Mouse (Mus musculus): ENCODE measurements around the gene Cnst. TPM values are rescaled to one million over a fixed set of nuclear protein-coding genes. Genes with fewer than 3 reads are reported as not detected.

Cnst gene
- polyA plus RNA-seq, 1 experiment: 12.7 TPM

GRCm38 (mm10) chr1:179611182-179611581, 65.0 kb downstream of the Cnst start:
- TF ChIP-seq CTCF (IDR thresholded peaks at IDR 0.05; ENCODE audit: extremely low read depth, insufficient read length, insufficient replicate concordance, low read depth, low read length): no peak
- no peak for TF ChIP-seq POLR2A (IDR thresholded peaks at IDR 0.05; ENCODE audit: low read depth, low read length)
- no peaks in the 10 kb centered on the region for H3K27me3 ChIP-seq (ENCODE audit: control insufficient read depth, insufficient read depth, low read length)
- peaks cover 6% of the 10 kb centered on the region; the same call in 1 of the 2 replicates for H3K4me1 ChIP-seq (ENCODE audit: control insufficient read depth, insufficient read depth, insufficient read length, low read length)
- peaks cover 38% of the 10 kb centered on the region for H3K36me3 ChIP-seq (ENCODE audit: control insufficient read depth, insufficient read depth, low read length)
- H3K27ac ChIP-seq (ENCODE audit: insufficient read depth, low read depth, low read length): no peak overlapping the region
- 50% methylated on average over 5 of the region's 5 CpGs for WGBS
- no peak overlapping the region for H3K4me3 ChIP-seq (ENCODE audit: low read depth, low read length)

DNA sequence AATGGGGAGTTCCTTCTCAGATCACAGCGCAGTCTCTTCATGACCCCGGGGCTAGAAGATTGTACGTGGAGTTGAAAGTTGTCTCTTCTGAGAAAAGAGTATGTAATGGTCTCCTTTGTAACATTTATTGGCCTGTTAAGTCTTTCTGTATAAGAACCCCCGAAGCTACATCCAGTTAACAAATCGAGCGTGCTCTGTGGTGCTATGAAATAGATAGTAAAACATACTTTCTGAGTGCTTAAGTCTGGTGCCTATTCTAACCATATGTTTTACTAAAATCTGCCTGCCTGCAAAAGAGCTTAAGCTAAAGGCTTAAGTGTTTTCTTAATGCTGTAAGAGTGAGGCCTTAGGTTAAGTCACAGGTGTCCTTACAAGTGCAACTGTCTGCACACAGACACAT, 66.2 kb downstream of the Cnst start:
- Histone ChIP-seq H3K27me3 (ENCODE audit: control insufficient read depth, insufficient read depth, low read length) (no peaks in the 10 kb centered on the region), H3K4me1 (ENCODE audit: control insufficient read depth, insufficient read depth, insufficient read length, low read length) (peaks cover 6% of the 10 kb centered on the region; the same call in 1 of the 2 replicates), H3K4me3 (ENCODE audit: low read depth, low read length) (no peak overlapping the region), H3K36me3 (ENCODE audit: control insufficient read depth, insufficient read depth, low read length) (peaks cover 43% of the 10 kb centered on the region), H3K27ac (ENCODE audit: insufficient read depth, low read depth, low read length) (no peak overlapping the region)
- 95% methylated on average over 6 of the region's 6 CpGs for whole genome bisulfite sequencing
- no peak for TF ChIP-seq CTCF (IDR thresholded peaks at IDR 0.05; ENCODE audit: extremely low read depth, insufficient read length, insufficient replicate concordance, low read depth, low read length)
- no peak for TF ChIP-seq POLR2A (IDR thresholded peaks at IDR 0.05; ENCODE audit: low read depth, low read length)

- Histone ChIP-seq H3K4me3 (ENCODE audit: low read depth, low read length) (no peak overlapping the region), H3K27me3 (ENCODE audit: control insufficient read depth, insufficient read depth, low read length) (no peaks in the 10 kb centered on the region), H3K4me1 (ENCODE audit: control insufficient read depth, insufficient read depth, insufficient read length, low read length) (peaks cover 5% of the 10 kb centered on the region; the same call in 1 of the 2 replicates), H3K27ac (ENCODE audit: insufficient read depth, low read depth, low read length) (no peak overlapping the region), H3K36me3 (ENCODE audit: control insufficient read depth, insufficient read depth, low read length) (peaks cover 43% of the 10 kb centered on the region)
- no peak for TF ChIP-seq CTCF (IDR thresholded peaks at IDR 0.05; ENCODE audit: extremely low read depth, insufficient read length, insufficient replicate concordance, low read depth, low read length)
- TF ChIP-seq POLR2A (IDR thresholded peaks at IDR 0.05; ENCODE audit: low read depth, low read length): no peak
- WGBS: 82% methylated on average over 9 of the region's 9 CpGs
Measured at GRCm38 (mm10) chr1:179612986-179613505, 66.9 kb downstream of the Cnst start.

DNA sequence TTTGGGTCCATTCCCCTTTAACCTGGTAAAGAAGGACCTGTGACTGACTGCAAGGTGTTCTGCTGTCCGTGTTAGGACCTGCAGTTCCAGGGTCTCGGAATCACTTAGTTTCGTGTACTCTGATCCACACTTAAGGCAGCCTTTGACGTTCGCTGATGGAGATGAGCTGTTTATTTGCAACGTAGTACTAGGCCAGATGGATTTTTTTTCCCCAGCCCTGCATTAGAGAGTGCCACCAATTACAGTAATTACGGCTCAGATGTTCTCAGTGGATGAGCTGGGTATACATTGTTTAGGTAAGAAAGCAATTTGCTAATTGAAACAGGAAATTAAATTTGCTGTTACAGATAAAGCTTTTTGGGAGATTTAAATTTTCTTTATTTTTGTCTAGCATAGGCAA, 71.3 kb downstream of the Cnst start:
- TF ChIP-seq POLR2A (IDR thresholded peaks at IDR 0.05; ENCODE audit: low read depth, low read length): no peak
- TF ChIP-seq CTCF (IDR thresholded peaks at IDR 0.05; ENCODE audit: extremely low read depth, insufficient read length, insufficient replicate concordance, low read depth, low read length): no peak
- peaks cover 35% of the 10 kb centered on the region for H3K36me3 ChIP-seq (ENCODE audit: control insufficient read depth, insufficient read depth, low read length)
- H3K4me1 ChIP-seq (ENCODE audit: control insufficient read depth, insufficient read depth, insufficient read length, low read length): no peaks in the 10 kb centered on the region
- WGBS: 84% methylated on average over 7 of the region's 7 CpGs
- no peak overlapping the region for H3K27ac ChIP-seq (ENCODE audit: insufficient read depth, low read depth, low read length)
- no peak overlapping the region for H3K4me3 ChIP-seq (ENCODE audit: low read depth, low read length)
- no peaks in the 10 kb centered on the region for H3K27me3 ChIP-seq (ENCODE audit: control insufficient read depth, insufficient read depth, low read length)

DNA sequence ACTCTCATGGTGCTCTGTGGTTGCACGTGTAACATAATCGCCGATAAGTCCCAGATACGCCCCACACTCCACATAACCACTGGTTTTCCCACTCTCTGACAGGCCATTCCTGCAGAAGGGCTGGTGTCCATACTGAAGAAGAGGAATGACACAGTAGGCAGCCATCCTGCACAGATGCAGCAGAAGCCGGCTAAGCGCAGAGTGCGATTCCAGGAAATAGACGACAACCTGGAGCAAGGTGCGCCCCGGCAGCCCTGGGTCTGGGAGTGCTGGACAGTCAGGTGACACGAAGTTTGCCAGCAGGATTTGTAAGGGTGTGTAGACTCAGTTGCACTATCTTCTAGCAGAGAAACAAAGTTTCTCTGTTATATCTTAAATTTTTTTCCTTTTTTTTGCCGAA, 76.5 kb downstream of the Cnst start:
- Histone ChIP-seq H3K4me3 (ENCODE audit: low read depth, low read length) (no peak overlapping the region), H3K27me3 (ENCODE audit: control insufficient read depth, insufficient read depth, low read length) (no peaks in the 10 kb centered on the region), H3K4me1 (ENCODE audit: control insufficient read depth, insufficient read depth, insufficient read length, low read length) (no peaks in the 10 kb centered on the region), H3K27ac (ENCODE audit: insufficient read depth, low read depth, low read length) (no peak overlapping the region), H3K36me3 (ENCODE audit: control insufficient read depth, insufficient read depth, low read length) (peaks cover 26% of the 10 kb centered on the region)
- 88% methylated on average over 12 of the region's 12 CpGs for WGBS
- TF ChIP-seq CTCF (IDR thresholded peaks at IDR 0.05; ENCODE audit: extremely low read depth, insufficient read length, insufficient replicate concordance, low read depth, low read length): no peak
- no peak for TF ChIP-seq POLR2A (IDR thresholded peaks at IDR 0.05; ENCODE audit: low read depth, low read length)

GRCm38 (mm10) chr1:179623657-179624056, 77.5 kb downstream of the Cnst start:
- no peak overlapping the region for H3K27ac ChIP-seq (ENCODE audit: insufficient read depth, low read depth, low read length)
- TF ChIP-seq POLR2A (IDR thresholded peaks at IDR 0.05; ENCODE audit: low read depth, low read length) (no peak), CTCF (IDR thresholded peaks at IDR 0.05; ENCODE audit: extremely low read depth, insufficient read length, insufficient replicate concordance, low read depth, low read length) (peak; percentile 62; the same call in 1 of the 2 replicates)
- peaks cover 22% of the 10 kb centered on the region for H3K36me3 ChIP-seq (ENCODE audit: control insufficient read depth, insufficient read depth, low read length)
- no peaks in the 10 kb centered on the region for H3K27me3 ChIP-seq (ENCODE audit: control insufficient read depth, insufficient read depth, low read length)
- 58% methylated on average over 4 of the region's 4 CpGs for WGBS
- H3K4me3 ChIP-seq (ENCODE audit: low read depth, low read length): no peak overlapping the region
- peaks cover under 1% of the 10 kb centered on the region; the same call in 1 of the 2 replicates for H3K4me1 ChIP-seq (ENCODE audit: control insufficient read depth, insufficient read depth, insufficient read length, low read length)

GRCm38 (mm10) chr1:179624354-179624753, 78.2 kb downstream of the Cnst start:
- H3K36me3 ChIP-seq (ENCODE audit: control insufficient read depth, insufficient read depth, low read length): peaks cover 22% of the 10 kb centered on the region
- H3K4me3 ChIP-seq (ENCODE audit: low read depth, low read length): no peak overlapping the region
- WGBS: 69% methylated on average over 4 of the region's 4 CpGs
- no peaks in the 10 kb centered on the region for H3K27me3 ChIP-seq (ENCODE audit: control insufficient read depth, insufficient read depth, low read length)
- peaks cover 2% of the 10 kb centered on the region; the same call in 1 of the 2 replicates for H3K4me1 ChIP-seq (ENCODE audit: control insufficient read depth, insufficient read depth, insufficient read length, low read length)
- no peak overlapping the region for H3K27ac ChIP-seq (ENCODE audit: insufficient read depth, low read depth, low read length)
- TF ChIP-seq CTCF (IDR thresholded peaks at IDR 0.05; ENCODE audit: extremely low read depth, insufficient read length, insufficient replicate concordance, low read depth, low read length): peak; percentile 50; the same call in 1 of the 2 replicates
- no peak for TF ChIP-seq POLR2A (IDR thresholded peaks at IDR 0.05; ENCODE audit: low read depth, low read length)

Measured in small intestine, adult 2 months (tissue).